7 mouse cellular contexts compared by ENCODE assay signal in genomic region chr8:122575735-122576647, GRCm38 (mm10). TPM values are rescaled to one million over a fixed set of nuclear protein-coding genes. Genes with fewer than 3 reads are reported as not detected.
DNase-seq lines count a peak whose midpoint lies in the region; ATAC-seq lines count a peak whose summit lies in the region.

No protein-coding gene starts in this region.

- peaks cover 16% of the 10 kb centered on the region for H3K36me3 ChIP-seq in lung, embryonic 16.5 days (ENCODE audit: control insufficient read depth, insufficient read depth, low read length)
- peaks cover 44% of the 10 kb centered on the region for H3K36me3 ChIP-seq in embryonic facial prominence, embryonic 10.5 days (replicated peaks)
- H3K36me3 ChIP-seq in hindbrain, embryonic 15.5 days = 0 out of 2 replicates have a peak, but pooled peaks cover 6% of the 10 kb centered on the region
- no peaks in the 10 kb centered on the region for H3K36me3 ChIP-seq in midbrain, embryonic 15.5 days (replicated peaks)

- WGBS in lung, embryonic 16.5 days = 12% methylated on average over 21 of the region's 21 CpGs
- WGBS in embryonic facial prominence, embryonic 10.5 days = 18% methylated on average over 21 of the region's 21 CpGs
- WGBS in hindbrain, embryonic 15.5 days = 19% methylated on average over 21 of the region's 21 CpGs
- 19% methylated on average over 21 of the region's 21 CpGs for WGBS in midbrain, embryonic 15.5 days

- peak; percentile 16 for ATAC-seq in lung, embryonic 16.5 days (ENCODE audit: low read depth)
- ATAC-seq in hindbrain, embryonic 15.5 days (ENCODE audit: low FRiP score, low read depth) = peak; percentile 46
- peak; percentile 51 for ATAC-seq in midbrain, embryonic 15.5 days (replicated peaks)

- peaks cover 24% of the 10 kb centered on the region for H3K4me1 ChIP-seq in lung, embryonic 16.5 days (replicated peaks; ENCODE audit: control insufficient read depth, insufficient read depth, low read length)
- peaks cover 80% of the 10 kb centered on the region for H3K4me1 ChIP-seq in embryonic facial prominence, embryonic 10.5 days
- H3K4me1 ChIP-seq in hindbrain, embryonic 15.5 days (replicated peaks) = peaks cover 36% of the 10 kb centered on the region
- peaks cover 33% of the 10 kb centered on the region for H3K4me1 ChIP-seq in midbrain, embryonic 15.5 days

- DNase-seq in lung, postnatal 10 days = no peak
- DNase-seq in embryonic facial prominence, embryonic 10.5 days (ENCODE audit: low spot score) = peak; percentile 34
- DNase-seq in frontal cortex, postnatal 25 days (ENCODE audit: low spot score in 2 of 2) = no peak
- no peak for DNase-seq in right cerebral cortex, postnatal 14 days

- peak overlapping the region; percentile 67 for H3K4me2 ChIP-seq in lung, embryonic 16.5 days (ENCODE audit: low read depth, low read length)
- H3K4me2 ChIP-seq in hindbrain, embryonic 15.5 days = peak overlapping the region; percentile 76
- H3K4me2 ChIP-seq in midbrain, embryonic 15.5 days = peak overlapping the region; percentile 87

- H3K27me3 ChIP-seq in lung, embryonic 16.5 days (ENCODE audit: control insufficient read depth, insufficient read depth, low read depth, low read length) = no peaks in the 10 kb centered on the region
- H3K27me3 ChIP-seq in embryonic facial prominence, embryonic 10.5 days (replicated peaks; ENCODE audit: low read depth, poor library complexity, severe bottlenecking) = no peaks in the 10 kb centered on the region
- H3K27me3 ChIP-seq in hindbrain, embryonic 15.5 days = no peaks in the 10 kb centered on the region
- H3K27me3 ChIP-seq in midbrain, embryonic 15.5 days (replicated peaks) = no peaks in the 10 kb centered on the region

- peak overlapping the region; percentile 71 for H3K4me3 ChIP-seq in lung, embryonic 16.5 days (ENCODE audit: low read length)
- peak overlapping the region; percentile 72 for H3K4me3 ChIP-seq in embryonic facial prominence, embryonic 10.5 days
- H3K4me3 ChIP-seq in hindbrain, embryonic 15.5 days = peak overlapping the region; percentile 60
- peak overlapping the region; percentile 63 for H3K4me3 ChIP-seq in midbrain, embryonic 15.5 days

- H3K9me3 ChIP-seq in lung, embryonic 16.5 days (ENCODE audit: control insufficient read depth, low read length) = no peaks in the 10 kb centered on the region
- no peaks in the 10 kb centered on the region for H3K9me3 ChIP-seq in embryonic facial prominence, embryonic 10.5 days
- H3K9me3 ChIP-seq in hindbrain, embryonic 15.5 days = no peaks in the 10 kb centered on the region
- H3K9me3 ChIP-seq in midbrain, embryonic 15.5 days = no peaks in the 10 kb centered on the region

- peak overlapping the region; percentile 68 for H3K27ac ChIP-seq in lung, embryonic 16.5 days (ENCODE audit: low read length)
- H3K27ac ChIP-seq in embryonic facial prominence, embryonic 10.5 days (replicated peaks) = peak overlapping the region; percentile 90
- H3K27ac ChIP-seq in hindbrain, embryonic 15.5 days (replicated peaks) = peak overlapping the region; percentile 74
- H3K27ac ChIP-seq in midbrain, embryonic 15.5 days = peak overlapping the region; percentile 75

- H3K9ac ChIP-seq in lung, embryonic 16.5 days (ENCODE audit: low read length) = peak overlapping the region; percentile 85
- peak overlapping the region; percentile 70 for H3K9ac ChIP-seq in hindbrain, embryonic 15.5 days
- H3K9ac ChIP-seq in midbrain, embryonic 15.5 days = peak overlapping the region; percentile 83

RNA-seq across cellular contexts. Expression of gene Aprt, which starts 0.7 kb away (rescaled TPM):
- 279 and 290 TPM in 2 replicates for polyA plus RNA-seq in lung, embryonic 16.5 days (2015; fragmentation: Nextera tagmentation; extraction: Ambion mirVana)
- polyA plus RNA-seq in embryonic facial prominence, embryonic 10.5 days (2016; fragmentation: Nextera tagmentation; extraction: Ambion mirVana) = 296 and 300 TPM in 2 replicates
- 170 and 179 TPM in 2 replicates for polyA plus RNA-seq in hindbrain, embryonic 15.5 days (2015; fragmentation: Nextera tagmentation; extraction: Ambion mirVana)
- polyA plus RNA-seq in midbrain, embryonic 15.5 days (2015; fragmentation: Nextera tagmentation; extraction: Ambion mirVana) = 166 and 173 TPM in 2 replicates

RNA-seq across cellular contexts. Expression of gene Cdt1, which starts 8.2 kb away (rescaled TPM):
- 39.1 and 41.1 TPM in 2 replicates for polyA plus RNA-seq in lung, embryonic 16.5 days (2015; fragmentation: Nextera tagmentation; extraction: Ambion mirVana)
- polyA plus RNA-seq in embryonic facial prominence, embryonic 10.5 days (2016; fragmentation: Nextera tagmentation; extraction: Ambion mirVana) = 70.0 and 76.4 TPM in 2 replicates
- polyA plus RNA-seq in hindbrain, embryonic 15.5 days (2015; fragmentation: Nextera tagmentation; extraction: Ambion mirVana) = 10.6 and 11.5 TPM in 2 replicates
- polyA plus RNA-seq in midbrain, embryonic 15.5 days (2015; fragmentation: Nextera tagmentation; extraction: Ambion mirVana) = 7.0 and 8.2 TPM in 2 replicates

RNA-seq across cellular contexts. Expression of gene Piezo1, which starts 24.9 kb away (rescaled TPM):
- 23.3 and 30.0 TPM in 2 replicates for polyA plus RNA-seq in lung, embryonic 16.5 days (2015; fragmentation: Nextera tagmentation; extraction: Ambion mirVana)
- polyA plus RNA-seq in embryonic facial prominence, embryonic 10.5 days (2016; fragmentation: Nextera tagmentation; extraction: Ambion mirVana) = 8.5 and 9.0 TPM in 2 replicates
- 2.2 and 2.8 TPM in 2 replicates for polyA plus RNA-seq in hindbrain, embryonic 15.5 days (2015; fragmentation: Nextera tagmentation; extraction: Ambion mirVana)
- polyA plus RNA-seq in midbrain, embryonic 15.5 days (2015; fragmentation: Nextera tagmentation; extraction: Ambion mirVana) = 2.7 and 3.3 TPM in 2 replicates

RNA-seq across cellular contexts. Expression of gene Galns, which starts 35.3 kb away (rescaled TPM):
- polyA plus RNA-seq in lung, embryonic 16.5 days (2015; fragmentation: Nextera tagmentation; extraction: Ambion mirVana) = 15.0 and 15.2 TPM in 2 replicates
- 4.6 and 5.2 TPM in 2 replicates for polyA plus RNA-seq in embryonic facial prominence, embryonic 10.5 days (2016; fragmentation: Nextera tagmentation; extraction: Ambion mirVana)
- 6.8 and 8.1 TPM in 2 replicates for polyA plus RNA-seq in hindbrain, embryonic 15.5 days (2015; fragmentation: Nextera tagmentation; extraction: Ambion mirVana)
- polyA plus RNA-seq in midbrain, embryonic 15.5 days (2015; fragmentation: Nextera tagmentation; extraction: Ambion mirVana) = 7.2 and 9.0 TPM in 2 replicates

RNA-seq across cellular contexts. Expression of gene Trappc2l, which starts 35.4 kb away (rescaled TPM):
- polyA plus RNA-seq in lung, embryonic 16.5 days (2015; fragmentation: Nextera tagmentation; extraction: Ambion mirVana) = 48.0 and 62.6 TPM in 2 replicates
- 49.6 and 54.9 TPM in 2 replicates for polyA plus RNA-seq in embryonic facial prominence, embryonic 10.5 days (2016; fragmentation: Nextera tagmentation; extraction: Ambion mirVana)
- polyA plus RNA-seq in hindbrain, embryonic 15.5 days (2015; fragmentation: Nextera tagmentation; extraction: Ambion mirVana) = 109 and 112 TPM in 2 replicates
- 120 and 126 TPM in 2 replicates for polyA plus RNA-seq in midbrain, embryonic 15.5 days (2015; fragmentation: Nextera tagmentation; extraction: Ambion mirVana)
